ENCODE assay signal across 8 mouse cellular contexts in the genomic region with DNA sequence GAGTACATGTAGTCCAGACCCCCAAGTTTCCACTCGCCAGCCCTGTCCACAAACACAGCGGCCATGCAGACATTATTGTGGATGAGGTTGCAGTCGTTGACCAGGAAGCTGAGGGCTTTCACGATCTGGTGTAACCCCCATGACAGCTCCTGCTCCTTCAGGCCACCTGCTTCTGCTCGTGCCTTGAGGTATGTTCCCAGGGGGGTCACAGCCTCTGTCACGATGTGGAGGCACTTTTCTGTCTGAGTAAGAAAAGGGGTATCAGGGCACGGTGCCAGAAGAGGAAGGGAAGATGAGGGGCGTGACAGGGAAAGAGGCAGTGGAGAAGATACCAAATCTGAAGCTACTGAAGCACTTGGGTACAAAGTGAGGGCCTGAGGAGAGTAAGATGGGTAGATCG. TPM values are rescaled to one million over a fixed set of nuclear protein-coding genes. Genes with fewer than 3 reads are reported as not detected.
DNase-seq lines count a peak whose midpoint lies in the region; ATAC-seq and TF ChIP-seq lines count a peak whose summit lies in the region.

No protein-coding gene starts in this region.

- no peak overlapping the region for H3K27ac ChIP-seq in thymus, adult 2 months (ENCODE audit: control insufficient read depth, insufficient read depth, low read length)
- H3K27ac ChIP-seq in liver, embryonic 11.5 days (ENCODE audit: low read depth, low read length) = 0 out of 2 replicates have a peak overlapping the region, but pooled peaks have one; percentile 73
- peak overlapping the region; percentile 79 for H3K27ac ChIP-seq in stomach, postnatal 0 days (replicated peaks)

- 47% methylated on average over 9 of the region's 9 CpGs for WGBS in thymus, adult 2 months
- 49% methylated on average over 9 of the region's 9 CpGs for WGBS in liver, embryonic 11.5 days
- WGBS in stomach, postnatal 0 days = 36% methylated on average over 9 of the region's 9 CpGs

- ATAC-seq in liver, embryonic 11.5 days (replicated peaks; ENCODE audit: low FRiP score) = peak; percentile 9; the same call in 1 of the 2 replicates
- no peak for ATAC-seq in stomach, postnatal 0 days (ENCODE audit: low FRiP score, low TSS enrichment)
- no peak for ATAC-seq in CD4-positive, CD25-positive, alpha-beta regulatory T cell, adult 4 months

- H3K9me3 ChIP-seq in liver, embryonic 11.5 days (ENCODE audit: control insufficient read depth, low read length) = no peaks in the 10 kb centered on the region
- no peaks in the 10 kb centered on the region for H3K9me3 ChIP-seq in stomach, postnatal 0 days (ENCODE audit: control insufficient read depth, low read length)

- peaks cover 13% of the 10 kb centered on the region for H3K4me1 ChIP-seq in thymus, adult 2 months (replicated peaks; ENCODE audit: control insufficient read depth, insufficient read depth, low read length)
- H3K4me1 ChIP-seq in liver, embryonic 11.5 days (replicated peaks; ENCODE audit: control insufficient read depth, insufficient read depth, low read length) = peaks cover 9% of the 10 kb centered on the region
- H3K4me1 ChIP-seq in stomach, postnatal 0 days (replicated peaks; ENCODE audit: control insufficient read depth, insufficient read depth) = no peaks in the 10 kb centered on the region; the same call in 1 of the 2 replicates

- TF ChIP-seq POLR2A in thymus, adult 2 months (IDR thresholded peaks at IDR 0.05; ENCODE audit: control insufficient read depth, extremely low read depth, insufficient read depth, low read length, poor library complexity) = no peak

- peaks cover 9% of the 10 kb centered on the region; the same call in 1 of the 2 replicates for H3K36me3 ChIP-seq in thymus, adult 2 months (ENCODE audit: control insufficient read depth, insufficient read depth, low read length)
- H3K36me3 ChIP-seq in liver, embryonic 11.5 days (ENCODE audit: control insufficient read depth, insufficient read depth, low read length) = peaks cover 21% of the 10 kb centered on the region
- peaks cover 12% of the 10 kb centered on the region for H3K36me3 ChIP-seq in stomach, postnatal 0 days (ENCODE audit: control insufficient read depth, insufficient read depth, low read length)

- peak overlapping the region; percentile 77 for H3K9ac ChIP-seq in liver, embryonic 11.5 days (ENCODE audit: low read depth, low read length)
- peak overlapping the region; percentile 81 for H3K9ac ChIP-seq in stomach, postnatal 0 days (ENCODE audit: low read length)

- peak; percentile 66 for DNase-seq in cerebellum, adult 9-11 months
- DNase-seq in cerebellum, adult 18-20 months = no peak
- DNase-seq in thymus, adult 2 months = no peak
- DNase-seq in thymus, postnatal 4 days = no peak
- DNase-seq in liver, embryonic 11.5 days (ENCODE audit: low spot score) = no peak
- peak; percentile 17 for DNase-seq in stomach, postnatal 0 days (ENCODE audit: low spot score)
- DNase-seq in B cell, adult 2 months = no peak

- no peak for TF ChIP-seq EP300 in stomach, postnatal 0 days (optimal IDR thresholded peaks at IDR 0.05)

- H3K4me2 ChIP-seq in liver, embryonic 11.5 days = peak overlapping the region; percentile 80
- H3K4me2 ChIP-seq in stomach, postnatal 0 days (replicated peaks; ENCODE audit: low read depth) = peak overlapping the region; percentile 92

- no peaks in the 10 kb centered on the region for H3K27me3 ChIP-seq in thymus, adult 2 months (ENCODE audit: control insufficient read depth, insufficient read depth, low read length)
- no peaks in the 10 kb centered on the region for H3K27me3 ChIP-seq in liver, embryonic 11.5 days (replicated peaks; ENCODE audit: control insufficient read depth, insufficient read depth, low read length)
- H3K27me3 ChIP-seq in stomach, postnatal 0 days (ENCODE audit: control insufficient read depth, insufficient read depth, low read length) = no peaks in the 10 kb centered on the region

- H3K4me3 ChIP-seq in thymus, adult 2 months (ENCODE audit: control insufficient read depth, insufficient read depth, low read length) = peak overlapping the region; percentile 83
- H3K4me3 ChIP-seq in liver, embryonic 11.5 days (ENCODE audit: low read depth, low read length) = peak overlapping the region; percentile 83
- peak overlapping the region; percentile 57 for H3K4me3 ChIP-seq in stomach, postnatal 0 days (ENCODE audit: low read depth, low read length)

- TF ChIP-seq CTCF in thymus, adult 2 months (IDR thresholded peaks at IDR 0.05; ENCODE audit: borderline replicate concordance, control insufficient read depth, extremely low read depth, insufficient read depth, low read length, poor library complexity) = no peak
- TF ChIP-seq CTCF in stomach, postnatal 0 days (IDR thresholded peaks at IDR 0.05; ENCODE audit: low read depth) = no peak

RNA-seq across cellular contexts. Expression of a gene that starts 0.9 kb away (rescaled TPM):
- 107 and 113 TPM in 2 replicates for polyA plus RNA-seq in thymus, adult 2 months (2012; rRNA removed)
- 57.1 and 58.6 TPM in 2 replicates for polyA plus RNA-seq in liver, embryonic 11.5 days (2014; fragmentation: Nextera tagmentation; extraction: Ambion mirVana)
- polyA plus RNA-seq in stomach, postnatal 0 days (2015; fragmentation: Nextera tagmentation; extraction: Ambion mirVana) = 38.1 and 40.9 TPM in 2 replicates
- polyA plus RNA-seq in CD4-positive, CD25-positive, alpha-beta regulatory T cell, adult 4 months (2017; shearing (Covaris generic)) = 10 to 100 TPM; 15.1 to 19.4 TPM

RNA-seq across cellular contexts. Expression of a gene that starts 29.6 kb away (rescaled TPM):
- 29.5 and 37.7 TPM in 2 replicates for polyA plus RNA-seq in thymus, adult 2 months (2012; rRNA removed)
- polyA plus RNA-seq in liver, embryonic 11.5 days (2014; fragmentation: Nextera tagmentation; extraction: Ambion mirVana) = 4.1 and 4.6 TPM in 2 replicates
- polyA plus RNA-seq in stomach, postnatal 0 days (2015; fragmentation: Nextera tagmentation; extraction: Ambion mirVana) = 15.7 and 26.9 TPM in 2 replicates
- polyA plus RNA-seq in CD4-positive, CD25-positive, alpha-beta regulatory T cell, adult 4 months (2017; shearing (Covaris generic)) = not detected

RNA-seq across cellular contexts. Expression of a gene that starts 40.9 kb away (rescaled TPM):
- polyA plus RNA-seq in thymus, adult 2 months (2012; rRNA removed) = 300 and 312 TPM in 2 replicates
- polyA plus RNA-seq in liver, embryonic 11.5 days (2014; fragmentation: Nextera tagmentation; extraction: Ambion mirVana) = 47.5 and 49.8 TPM in 2 replicates
- 51.9 and 52.1 TPM in 2 replicates for polyA plus RNA-seq in stomach, postnatal 0 days (2015; fragmentation: Nextera tagmentation; extraction: Ambion mirVana)
- 10 to 100 TPM; 43.5 to 55.3 TPM for polyA plus RNA-seq in CD4-positive, CD25-positive, alpha-beta regulatory T cell, adult 4 months (2017; shearing (Covaris generic))

RNA-seq across cellular contexts. Expression of a gene that starts 44.2 kb away (rescaled TPM):
- 55.6 and 61.8 TPM in 2 replicates for polyA plus RNA-seq in thymus, adult 2 months (2012; rRNA removed)
- polyA plus RNA-seq in liver, embryonic 11.5 days (2014; fragmentation: Nextera tagmentation; extraction: Ambion mirVana) = 64.9 and 67.1 TPM in 2 replicates
- polyA plus RNA-seq in stomach, postnatal 0 days (2015; fragmentation: Nextera tagmentation; extraction: Ambion mirVana) = 28.0 and 29.5 TPM in 2 replicates
- 10 to 100 TPM; 14.4 to 20.7 TPM for polyA plus RNA-seq in CD4-positive, CD25-positive, alpha-beta regulatory T cell, adult 4 months (2017; shearing (Covaris generic))

Comparison
In these comparisons a context has a peak if more than half of its experiments do, and no peak if none do; other contexts are left out.
1. DNase-seq: peak in cerebellum, adult 9-11 months (single experiment) and stomach, postnatal 0 days (single experiment); none in cerebellum, adult 18-20 months (0 of 2), thymus, adult 2 months (single experiment), thymus, postnatal 4 days (single experiment), liver, embryonic 11.5 days (single experiment) and B cell, adult 2 months (0 of 2).
2. Peak in every context shown above with its lines, with median percentiles within 50 percentile points of each other: H3K4me3 ChIP-seq.